Mouse (Mus musculus) ovary, postnatal 14 days (tissue): ENCODE results near the gene Pex16.
A peak's percentile ranks its signal among the peaks of the same experiment; 100 is the strongest.

Experiments
- DNase-seq: peaks from one replicate; pipeline ENCODE4 v3.0.0; 2022; ENCODE audit warnings: low spot score

Pex16 gene

DNA sequence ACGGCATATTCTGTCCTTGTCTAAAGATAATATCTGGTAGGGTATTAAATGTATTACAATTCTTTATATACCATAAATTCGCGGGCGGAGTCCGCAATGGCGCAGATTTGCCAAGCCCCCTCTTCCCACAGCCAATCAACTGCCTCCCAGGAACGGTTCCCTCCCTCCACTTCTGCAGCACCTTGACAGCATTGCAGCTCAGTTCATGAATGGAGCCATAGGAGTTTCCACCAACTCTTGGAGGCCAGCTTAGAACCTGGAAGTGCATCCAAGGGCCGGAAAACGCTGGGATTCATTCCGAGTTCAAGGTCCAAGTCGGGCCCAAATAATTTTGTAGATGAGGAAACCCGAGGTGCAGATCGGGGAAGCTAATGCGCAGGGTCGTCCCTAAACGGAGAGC, at the start of gene Pex16, which contains the start of gene Large2:
Pex16 (plus strand) TSS at position 163 of the 400 bp plus-strand sequence.
Large2 (minus strand) TSS at position 356 of the 400 bp plus-strand sequence.
- no peak for DNase-seq

DNA sequence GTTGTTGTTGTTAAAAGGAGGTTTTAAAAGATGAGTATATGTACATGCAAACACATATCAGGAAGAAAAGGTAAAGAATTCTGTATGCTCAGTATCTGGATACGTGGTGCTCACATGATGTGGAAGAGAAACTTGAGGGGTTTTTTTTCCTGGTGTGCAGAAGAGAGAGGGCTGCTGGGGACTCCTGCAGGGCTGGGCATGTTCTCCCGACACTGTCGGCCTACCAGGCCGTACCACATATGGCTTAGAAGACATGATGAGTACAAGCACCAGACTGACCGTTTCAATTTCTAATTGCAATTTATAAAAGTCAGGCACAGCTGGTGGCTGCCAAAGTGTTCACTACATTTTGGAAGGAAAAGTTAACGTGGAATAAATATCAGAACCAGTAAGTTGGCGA, 48.8 kb upstream of the Pex16 start:
- DNase-seq: no peak

DNA sequence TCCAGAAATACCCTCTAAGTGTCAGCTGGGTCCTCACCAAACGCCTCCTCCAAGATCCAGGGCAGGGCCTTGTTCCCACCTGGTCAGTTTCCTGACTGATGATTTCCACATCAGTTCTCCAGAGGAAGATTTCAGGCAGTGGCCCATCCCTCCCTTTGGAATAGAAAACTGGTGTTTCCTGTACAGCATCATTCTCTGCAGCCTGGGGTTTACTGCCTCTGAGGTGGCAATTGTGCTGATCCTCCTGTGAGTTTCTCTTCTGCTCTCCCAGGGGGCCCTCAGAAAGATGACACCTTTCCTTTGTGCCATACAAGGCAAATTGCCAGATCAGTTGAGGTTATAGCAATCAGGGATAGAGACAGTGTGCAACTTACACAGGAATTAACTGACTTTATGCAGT, 48.3 kb upstream of the Pex16 start:
- DNase-seq: no peak

DNA sequence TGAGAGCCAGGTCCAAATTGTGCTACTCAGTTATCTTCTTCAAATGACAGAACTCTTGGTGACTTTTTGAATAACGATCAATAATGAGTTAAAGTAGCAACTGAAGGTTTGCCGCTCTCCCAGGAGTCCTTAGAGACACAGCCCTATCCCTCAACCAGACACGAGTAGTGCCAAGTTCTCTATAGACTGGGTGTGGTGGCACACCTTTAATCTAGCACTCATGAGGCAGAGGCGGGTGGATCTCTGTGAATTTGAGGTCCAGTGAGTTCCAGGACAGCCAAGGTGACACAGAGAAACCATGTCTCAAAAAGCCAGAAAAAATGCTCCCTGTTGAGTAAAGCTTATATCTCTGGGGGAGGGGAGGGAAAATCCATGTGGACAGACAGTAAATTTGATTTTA, 46.9 kb upstream of the Pex16 start:
- no peak for DNase-seq

- DNase-seq: no peak
Observed at GRCm38 (mm10) chr2:92328206-92328605, 46.3 kb upstream of the Pex16 start.

DNA sequence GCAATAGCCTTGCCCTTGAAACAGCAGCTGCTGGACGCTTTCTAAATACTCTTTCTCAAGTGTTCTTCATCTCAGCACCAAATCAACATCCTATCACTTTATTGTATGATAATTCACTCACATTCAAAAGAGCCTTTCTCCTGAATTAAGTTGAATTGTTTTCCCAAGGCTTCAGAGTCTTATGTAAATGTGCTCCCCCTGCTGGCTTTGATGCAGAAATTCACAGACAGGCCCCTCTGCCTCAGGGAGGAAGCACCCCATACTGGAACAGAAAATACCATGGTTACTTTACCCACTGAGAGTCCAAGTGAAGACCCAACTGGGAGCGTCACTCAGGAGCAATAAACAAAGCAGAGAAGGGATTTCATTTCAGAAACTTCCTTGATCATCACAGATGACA, 43.6 kb upstream of the Pex16 start:
- peak; percentile 26 for DNase-seq

- DNase-seq: no peak
Observed at GRCm38 (mm10) chr2:92331410-92331809, 43.1 kb upstream of the Pex16 start.

- DNase-seq: no peak
Observed at GRCm38 (mm10) chr2:92331871-92332270, 42.6 kb upstream of the Pex16 start.

- DNase-seq: no peak
Observed at GRCm38 (mm10) chr2:92342418-92342817, 32.1 kb upstream of the Pex16 start.

DNA sequence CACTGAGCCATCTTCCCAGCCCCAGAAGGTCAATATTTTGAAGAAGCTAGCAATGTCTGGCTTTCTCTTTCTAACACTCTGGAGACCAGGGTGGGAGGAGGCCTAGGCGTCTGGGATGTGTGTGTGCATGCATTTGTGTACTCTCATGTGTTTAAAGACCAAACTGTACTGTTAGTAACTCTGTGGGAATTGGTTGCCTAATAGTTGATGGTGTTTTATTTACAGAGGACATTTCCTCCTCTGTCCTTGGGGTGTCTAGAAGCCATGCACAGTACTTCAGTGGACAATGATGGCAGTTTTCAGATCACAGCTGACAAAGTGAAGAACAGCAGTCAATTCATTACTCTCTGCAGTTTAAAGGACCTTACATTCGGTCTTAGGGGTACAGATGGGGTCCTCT, 27.3 kb upstream of the Pex16 start:
- no peak for DNase-seq

DNA sequence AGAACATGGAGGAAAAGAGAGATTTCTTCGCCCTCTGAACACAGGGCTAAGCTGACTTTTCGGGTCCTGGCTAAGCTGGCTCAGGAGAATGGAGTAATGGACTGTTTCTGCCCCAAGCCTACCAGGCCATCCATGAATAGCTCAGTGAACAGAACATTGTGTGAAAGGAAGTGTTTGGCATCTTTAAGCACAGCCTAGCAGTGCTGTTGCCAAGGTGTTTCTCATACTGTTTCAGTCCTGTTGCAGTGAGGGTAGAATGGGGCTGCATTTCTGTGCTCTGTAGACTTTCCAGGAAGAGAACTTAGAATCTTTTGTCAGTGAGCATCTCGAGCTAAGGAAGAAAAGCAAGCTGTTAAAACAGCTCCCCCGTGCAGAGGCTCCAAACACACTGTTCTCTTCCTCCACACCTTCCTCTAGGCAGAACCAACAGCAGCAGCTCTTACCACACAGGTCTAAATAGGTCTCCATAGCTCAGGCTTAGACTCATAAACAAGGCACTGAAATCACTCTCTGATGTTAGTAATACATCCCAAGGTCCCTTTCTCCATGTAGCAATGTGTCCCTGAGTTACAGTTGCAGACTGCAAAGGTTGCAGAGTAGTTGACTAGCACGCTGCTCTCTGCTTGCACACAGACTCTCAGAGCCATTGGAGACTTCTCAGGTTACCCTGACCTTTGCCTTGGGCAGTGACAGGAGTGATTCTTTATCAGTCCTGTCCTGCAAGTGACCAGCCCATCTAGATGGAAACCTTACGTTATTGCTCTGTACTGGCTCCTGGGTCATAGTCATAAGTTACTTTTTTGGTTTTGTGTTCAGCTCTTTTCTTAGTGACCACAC, 24.7 kb upstream of the Pex16 start:
- no peak for DNase-seq

DNA sequence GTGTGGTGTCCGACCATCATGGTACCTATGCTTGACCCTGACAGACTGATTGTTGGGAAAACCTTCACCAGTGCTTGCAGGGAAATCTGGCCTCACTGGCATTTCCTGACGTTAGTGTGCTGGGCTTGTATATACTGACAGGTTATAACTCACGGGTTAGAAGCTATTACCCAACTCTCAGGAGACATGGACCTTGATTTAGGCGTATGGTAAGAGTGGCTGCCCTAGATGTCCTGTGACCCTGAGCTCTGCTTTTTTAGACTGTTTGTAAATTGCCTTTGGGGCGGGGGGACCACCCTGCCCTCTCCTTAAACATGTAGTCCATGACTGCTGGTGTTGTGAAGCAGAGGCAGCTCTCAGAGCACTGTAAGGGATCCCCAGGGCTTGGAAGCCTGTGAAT, 23.8 kb upstream of the Pex16 start:
- no peak for DNase-seq

- no peak for DNase-seq
Observed at GRCm38 (mm10) chr2:92353402-92353801, 21.1 kb upstream of the Pex16 start.

DNA sequence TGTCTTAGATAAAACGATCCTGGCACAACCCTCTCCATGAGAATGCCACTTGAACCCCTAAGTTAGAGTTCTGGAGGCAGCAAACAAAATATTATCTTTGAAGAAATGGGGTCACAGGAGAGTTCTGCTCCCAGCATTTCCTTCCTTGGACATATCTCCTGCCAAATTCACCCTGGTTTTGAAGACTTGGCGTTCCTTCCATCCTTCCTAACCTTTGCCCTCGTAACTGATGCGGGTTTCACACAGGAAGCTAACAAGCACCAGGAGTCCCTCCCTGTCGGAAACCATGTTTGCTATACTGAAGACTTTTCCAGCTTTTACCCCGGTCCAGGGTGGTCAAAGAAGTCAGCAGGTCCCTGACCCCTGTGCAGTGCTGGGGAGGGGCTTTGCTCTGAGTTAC, 20.3 kb upstream of the Pex16 start:
- no peak for DNase-seq

- DNase-seq: no peak
Observed at GRCm38 (mm10) chr2:92359301-92359700, 15.2 kb upstream of the Pex16 start.

GRCm38 (mm10) chr2:92360186-92360823, 14.2 kb upstream of the Pex16 start:
- no peak for DNase-seq

- no peak for DNase-seq
Observed at GRCm38 (mm10) chr2:92360893-92361292, 13.6 kb upstream of the Pex16 start.

GRCm38 (mm10) chr2:92361795-92362194, 12.7 kb upstream of the Pex16 start:
- no peak for DNase-seq

DNA sequence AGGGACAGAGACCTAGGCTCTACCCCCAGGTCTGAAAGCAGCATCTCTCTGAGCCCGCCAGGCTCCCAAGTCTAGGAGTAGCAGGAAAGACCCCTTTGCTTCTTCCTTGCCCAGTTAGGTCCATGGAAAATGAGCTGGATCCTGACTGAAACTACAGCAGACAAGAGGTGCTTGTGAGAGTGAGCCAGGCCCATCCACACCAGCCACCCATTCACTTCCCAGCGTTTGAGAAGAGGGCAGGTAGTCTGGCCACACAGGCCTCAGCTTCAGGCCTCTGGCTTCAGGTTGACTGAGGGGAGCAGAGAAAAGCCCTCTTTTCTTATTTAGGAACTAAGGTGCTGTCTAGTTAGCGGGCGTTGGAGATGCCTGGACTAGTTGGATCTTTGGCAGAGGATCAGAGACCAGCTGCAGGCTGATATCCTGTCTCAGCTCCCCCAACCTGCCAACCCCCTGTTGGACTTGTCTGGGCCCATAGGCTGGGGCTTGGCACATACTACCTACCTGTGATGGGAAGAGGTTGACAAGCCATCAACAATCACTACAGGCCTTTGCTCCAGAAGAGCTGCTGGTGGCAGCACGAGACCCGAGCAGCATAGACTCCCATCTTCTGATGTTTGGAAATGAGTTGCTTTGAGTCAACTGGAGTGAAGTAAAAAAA, 11.8 kb upstream of the Pex16 start:
- no peak for DNase-seq

DNA sequence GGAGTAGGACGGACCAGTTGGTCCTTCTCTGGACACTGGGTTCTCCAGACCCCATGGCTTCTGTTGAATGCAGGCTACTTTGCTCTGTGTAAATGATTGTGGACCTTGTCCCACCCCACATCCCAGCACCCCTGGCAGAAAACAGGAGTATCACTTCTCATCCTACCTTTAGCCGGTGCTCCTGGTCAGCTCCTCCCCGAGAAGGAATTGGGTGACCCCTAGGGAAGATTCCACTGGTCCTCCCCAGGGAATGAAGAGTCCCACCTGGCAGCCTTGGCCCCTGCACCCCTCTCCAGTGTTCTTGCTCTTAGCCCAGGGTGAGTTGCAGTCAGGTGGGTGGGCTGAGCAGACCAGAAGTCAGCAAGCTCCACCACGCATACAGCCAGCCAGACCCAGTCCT, 10.4 kb upstream of the Pex16 start:
- DNase-seq: no peak

- DNase-seq: no peak
Observed at GRCm38 (mm10) chr2:92365568-92365967, 8.9 kb upstream of the Pex16 start.

- DNase-seq: no peak
Observed at GRCm38 (mm10) chr2:92367383-92368029, 7.0 kb upstream of the Pex16 start.

GRCm38 (mm10) chr2:92370375-92370774, 4.1 kb upstream of the Pex16 start:
- DNase-seq: no peak
